Mouse (Mus musculus) lung, embryonic 15.5 days (tissue): ENCODE measurements around the gene Tnn. TPM values are rescaled to one million over a fixed set of nuclear protein-coding genes. Genes with fewer than 3 reads are reported as not detected.

Source experiments
- ATAC-seq: fragments of 200-750 bp; cut with Nextera tagmentation; 2 replicates; pipeline ENCODE4 v1.8.0; 2017; ENCODE audit warnings: moderate number of reproducible peaks, borderline replicate concordance; ENCODE audit not compliant: low FRiP score, low TSS enrichment; ENCODE audit errors: extremely low read depth
- H3K27ac ChIP-seq: fragments of 300-500 bp; sonication (generic); 2 replicates; pipeline ENCODE4 v1.5.1; 2015; ENCODE audit warnings: moderate library complexity, mild to moderate bottlenecking, inconsistent platforms
- H3K27me3 ChIP-seq: fragments of 300-500 bp; sonication (generic); 2 replicates; pipeline ENCODE4 v1.6.1; 2015; ENCODE audit warnings: inconsistent platforms
- H3K36me3 ChIP-seq: fragments of 300-500 bp; sonication (generic); 2 replicates; pipeline ENCODE4 v1.6.1; 2015; ENCODE audit warnings: inconsistent platforms
- H3K4me1 ChIP-seq: fragments of 300-500 bp; sonication (generic); 2 replicates; pipeline ENCODE4 v1.6.1; 2015; ENCODE audit warnings: inconsistent platforms
- H3K4me2 ChIP-seq: fragments of 300-500 bp; sonication (generic); 2 replicates; pipeline ENCODE4 v1.6.1; 2015; ENCODE audit warnings: inconsistent platforms, mild to moderate bottlenecking, moderate library complexity
- H3K4me3 ChIP-seq: fragments of 300-500 bp; sonication (generic); 2 replicates; pipeline ENCODE4 v1.5.1; 2015; ENCODE audit warnings: mild to moderate bottlenecking, inconsistent platforms
- H3K9ac ChIP-seq: fragments of 300-500 bp; sonication (generic); 2 replicates; pipeline ENCODE4 v1.6.1; 2015; ENCODE audit warnings: inconsistent platforms
- H3K9me3 ChIP-seq: fragments of 300-500 bp; sonication (generic); 2 replicates; pipeline ENCODE4 v1.6.1; 2016; ENCODE audit warnings: inconsistent platforms
- WGBS: fragments of 180-500 bp; shearing (Covaris S2); methylation state at CpG from one replicate; pipeline ENCODE4 v1.1.7; 2015; 5-methylcytosine and 5-hydroxymethylcytosine counted together
- polyA plus RNA-seq: library from polyadenylated mRNA; unstranded; fragments of >200 nt; fragmentation: Nextera tagmentation; extraction: Ambion mirVana; gene quantifications from 2 replicates; pipeline ENCODE4 v1.2.1, GENCODE M21; 2015

Tnn gene
- polyA plus RNA-seq, 1 experiment from 2014 or later = 0.67 TPM

DNA sequence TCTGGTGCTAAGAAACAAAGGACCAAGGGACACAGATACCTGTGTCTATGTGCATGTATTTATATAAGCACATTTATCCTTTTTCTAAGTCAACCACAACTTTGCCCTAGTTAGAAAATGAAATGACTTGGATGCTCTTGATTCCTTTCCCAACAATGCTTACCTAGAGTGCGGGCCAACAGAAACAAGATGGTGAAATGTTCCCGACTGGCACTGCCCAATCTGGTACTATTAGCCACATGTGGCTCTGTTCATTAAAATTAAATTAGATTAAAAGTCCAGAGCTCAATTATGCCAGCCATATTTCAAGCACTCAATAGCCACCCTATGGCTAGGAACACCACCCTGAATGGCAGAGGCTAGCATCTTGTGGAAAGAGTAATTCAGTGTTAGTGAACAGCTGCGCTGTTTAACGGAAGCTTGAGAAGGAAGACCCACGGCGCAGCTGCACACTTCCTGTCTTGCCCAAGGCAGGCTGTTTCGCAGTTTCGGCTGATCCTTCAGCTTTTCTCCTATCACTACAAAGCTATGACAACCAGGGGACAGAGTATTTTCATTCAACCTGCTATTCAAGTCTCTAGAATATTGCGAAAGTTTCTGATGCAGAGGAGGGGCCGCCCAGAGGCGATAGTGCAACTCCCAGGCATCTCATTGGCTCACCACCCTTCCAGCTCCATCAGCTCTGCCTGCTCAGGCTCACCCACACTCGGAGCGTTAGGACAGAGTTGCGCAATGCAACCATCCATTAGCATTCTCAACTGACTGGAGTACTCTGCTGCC lies 74.3 kb downstream of the Tnn start:
- peaks cover 11% of the 10 kb centered on the region for H3K4me1 ChIP-seq
- 42% methylated on average over 14 of the region's 14 CpGs for WGBS
- H3K4me2 ChIP-seq = peak overlapping the region; percentile 21; the same call in 1 of the 2 replicates
- no peaks in the 10 kb centered on the region for H3K27me3 ChIP-seq
- ATAC-seq = peak; percentile 94
- no peak overlapping the region for H3K4me3 ChIP-seq
- no peaks in the 10 kb centered on the region for H3K9me3 ChIP-seq
- H3K36me3 ChIP-seq = peaks cover 6% of the 10 kb centered on the region; the same call in 1 of the 2 replicates
- no peak overlapping the region for H3K27ac ChIP-seq
- no peak overlapping the region for H3K9ac ChIP-seq

DNA sequence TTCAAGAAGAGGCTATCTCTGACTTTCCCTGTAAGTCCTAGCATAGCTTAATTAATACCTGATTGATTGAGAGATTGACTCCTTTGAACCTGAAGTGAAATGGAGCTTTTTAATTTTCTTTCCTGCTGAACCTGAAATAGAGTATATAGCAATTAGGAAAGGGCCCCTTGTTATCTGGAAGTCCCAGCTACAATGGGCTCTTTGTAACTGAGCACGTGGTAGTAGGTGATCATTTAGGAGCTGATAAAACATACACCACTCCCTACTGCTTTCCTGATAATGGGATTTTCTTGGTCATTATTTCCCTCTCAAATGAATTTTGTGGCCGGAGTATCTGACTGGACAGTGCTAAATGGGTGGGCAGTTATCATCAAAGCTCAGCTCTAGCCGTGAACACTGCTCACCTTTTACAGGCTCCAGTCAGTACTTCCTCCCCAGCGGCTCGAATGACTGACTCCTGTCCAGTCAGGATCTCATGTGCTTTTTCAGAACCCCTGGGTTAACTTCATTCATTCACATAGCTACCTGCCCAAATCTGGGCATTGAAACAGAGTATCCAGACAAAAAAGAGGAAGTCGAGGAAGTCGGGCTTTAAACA lies 88.7 kb downstream of the Tnn start:
- Histone ChIP-seq H3K9ac (no peak overlapping the region), H3K4me1 (peaks cover 5% of the 10 kb centered on the region; the same call in 1 of the 2 replicates), H3K9me3 (no peaks in the 10 kb centered on the region), H3K36me3 (no peaks in the 10 kb centered on the region), H3K27me3 (no peaks in the 10 kb centered on the region), H3K27ac (no peak overlapping the region), H3K4me3 (no peak overlapping the region), H3K4me2 (no peak overlapping the region)
- WGBS = 73% methylated on average over 7 of the region's 7 CpGs
- no peak for ATAC-seq

DNA sequence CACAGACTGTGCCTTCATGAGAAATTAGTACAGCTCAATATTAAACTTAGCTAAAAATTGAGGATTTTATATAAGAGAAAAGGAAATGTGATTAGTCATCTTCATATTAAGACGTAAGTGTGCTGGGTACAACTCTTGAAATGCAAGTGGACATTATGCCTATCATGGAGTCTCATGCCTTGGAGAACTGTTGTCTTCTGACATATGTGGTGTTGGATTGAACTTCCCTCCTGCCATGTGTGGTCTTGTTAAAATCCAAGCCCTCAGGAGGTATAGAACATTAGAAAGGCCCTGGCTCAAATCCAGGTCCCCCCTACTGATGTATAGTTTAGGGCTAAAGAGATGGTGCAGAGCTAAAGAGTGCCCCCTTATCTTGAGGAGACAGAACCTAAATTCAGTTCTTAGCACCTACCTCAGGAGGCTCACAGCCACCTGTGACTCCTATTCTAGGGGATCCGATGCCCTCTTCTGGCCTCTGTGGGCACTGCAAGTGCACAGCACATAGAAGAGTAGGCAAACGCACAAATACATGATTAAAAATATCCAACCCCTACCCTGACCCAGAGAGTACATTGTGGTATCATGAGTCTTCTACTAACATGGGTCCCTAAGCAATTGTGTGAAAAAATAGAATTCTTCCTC lies 91.5 kb downstream of the Tnn start:
- Histone ChIP-seq H3K27me3 (no peaks in the 10 kb centered on the region), H3K27ac (no peak overlapping the region), H3K9me3 (no peaks in the 10 kb centered on the region), H3K4me1 (peaks cover 11% of the 10 kb centered on the region; the same call in 1 of the 2 replicates), H3K9ac (no peak overlapping the region), H3K4me3 (no peak overlapping the region), H3K36me3 (no peaks in the 10 kb centered on the region), H3K4me2 (no peak overlapping the region)
- WGBS = 61% methylated on average over 3 of the region's 3 CpGs
- ATAC-seq = no peak

DNA sequence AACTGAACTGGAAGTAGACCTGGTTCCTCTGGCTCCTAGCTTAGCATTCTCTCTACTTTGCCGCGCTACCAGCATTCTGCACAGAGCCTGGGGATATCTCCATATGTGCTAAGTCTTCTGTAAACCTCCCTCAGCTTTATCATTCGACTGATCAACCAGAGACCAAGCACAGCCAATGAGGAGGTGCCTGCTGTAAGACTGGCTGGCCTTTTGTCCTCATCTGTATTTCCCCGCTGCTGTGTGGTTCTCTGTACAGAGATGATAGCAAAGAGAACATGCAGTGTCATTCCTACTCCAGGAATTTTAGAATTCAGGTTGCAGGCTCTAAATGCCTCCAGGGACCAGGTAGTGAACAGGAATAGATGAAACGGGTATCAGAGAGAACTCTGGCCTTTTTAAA lies 92.1 kb downstream of the Tnn start:
- Histone ChIP-seq H3K4me1 (peaks cover 15% of the 10 kb centered on the region; the same call in 1 of the 2 replicates), H3K36me3 (no peaks in the 10 kb centered on the region), H3K4me2 (no peak overlapping the region), H3K9me3 (no peaks in the 10 kb centered on the region), H3K9ac (no peak overlapping the region), H3K27me3 (no peaks in the 10 kb centered on the region), H3K27ac (peak overlapping the region; percentile 34; the same call in 1 of the 2 replicates), H3K4me3 (no peak overlapping the region)
- 73% methylated on average over 5 of the region's 5 CpGs for WGBS
- ATAC-seq = peak; percentile 54; the same call in 1 of the 2 replicates

DNA sequence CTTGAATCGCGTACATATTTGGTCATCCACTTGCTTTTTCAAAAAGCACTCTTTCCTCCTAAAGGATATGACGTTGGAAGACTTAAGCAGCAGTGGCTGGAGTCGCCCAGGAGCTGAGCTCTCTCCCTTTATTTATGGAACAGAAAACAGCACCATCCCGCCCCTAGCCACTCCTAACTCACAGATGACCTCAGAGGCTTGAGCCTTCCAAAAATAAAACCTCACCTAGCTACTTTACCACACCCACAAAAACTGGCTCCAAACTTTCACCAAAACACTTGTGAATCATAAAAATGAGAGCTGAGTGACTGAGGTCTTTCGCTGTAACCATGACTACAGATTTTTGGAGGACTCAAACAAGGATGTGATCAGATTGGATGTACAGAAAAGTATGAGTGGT lies 92.8 kb downstream of the Tnn start:
- H3K4me2 ChIP-seq = no peak overlapping the region
- peak; percentile 32; the same call in 1 of the 2 replicates for ATAC-seq
- peaks cover 17% of the 10 kb centered on the region; the same call in 1 of the 2 replicates for H3K4me1 ChIP-seq
- H3K27ac ChIP-seq = 0 out of 2 replicates have a peak overlapping the region, but pooled peaks have one; percentile 7
- H3K4me3 ChIP-seq = no peak overlapping the region
- 30% methylated on average over 6 of the region's 6 CpGs for WGBS
- no peaks in the 10 kb centered on the region for H3K36me3 ChIP-seq
- H3K9me3 ChIP-seq = no peaks in the 10 kb centered on the region
- H3K27me3 ChIP-seq = no peaks in the 10 kb centered on the region
- H3K9ac ChIP-seq = no peak overlapping the region

DNA sequence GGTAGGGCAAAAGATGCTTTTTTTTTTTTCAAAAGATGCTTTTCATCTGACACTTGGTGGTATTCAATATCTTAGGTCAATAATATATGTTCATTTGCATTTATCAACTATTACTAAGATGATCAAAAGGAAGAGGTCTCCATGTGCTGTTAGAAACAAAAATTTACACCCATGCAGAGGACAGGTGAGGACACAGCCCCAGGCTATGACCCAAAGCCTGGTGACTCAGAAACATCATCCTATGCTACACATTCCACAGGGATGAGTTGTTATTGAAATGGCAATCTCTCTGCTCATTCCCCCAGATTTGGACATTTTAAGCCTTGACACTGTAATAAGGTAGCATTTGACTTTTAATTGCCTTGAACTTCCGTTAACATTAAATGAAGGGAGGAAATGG lies 93.5 kb downstream of the Tnn start:
- Histone ChIP-seq H3K4me2 (no peak overlapping the region), H3K9ac (no peak overlapping the region), H3K4me1 (peaks cover 17% of the 10 kb centered on the region; the same call in 1 of the 2 replicates), H3K4me3 (no peak overlapping the region), H3K9me3 (no peaks in the 10 kb centered on the region), H3K27me3 (no peaks in the 10 kb centered on the region), H3K27ac (0 out of 2 replicates have a peak overlapping the region, but pooled peaks have one; percentile 7), H3K36me3 (no peaks in the 10 kb centered on the region)
- 29% methylated on average over 1 of the region's 1 CpGs for WGBS
- no peak for ATAC-seq

DNA sequence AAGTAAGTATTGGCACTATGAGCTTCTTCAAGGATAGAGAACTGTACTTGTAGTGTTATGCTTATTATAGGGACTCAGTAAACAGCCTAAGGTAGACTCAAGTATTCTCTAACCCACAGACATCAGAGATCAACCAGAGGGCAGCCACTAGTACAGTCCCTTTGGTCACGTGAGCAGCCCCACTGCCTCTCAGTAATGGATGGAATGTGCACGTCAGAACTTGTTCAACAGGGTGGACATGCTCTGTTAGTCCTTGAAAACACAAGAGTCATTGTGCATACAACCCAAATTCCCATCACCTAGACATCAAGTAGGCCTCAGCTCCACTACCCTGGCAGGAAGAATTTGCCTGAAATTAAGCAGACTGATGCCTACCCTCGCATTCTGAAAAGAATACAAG lies 95.7 kb downstream of the Tnn start:
- peak; percentile 84 for ATAC-seq
- no peaks in the 10 kb centered on the region for H3K9me3 ChIP-seq
- H3K4me2 ChIP-seq = 0 out of 2 replicates have a peak overlapping the region, but pooled peaks have one; percentile 17
- no peaks in the 10 kb centered on the region for H3K36me3 ChIP-seq
- H3K27me3 ChIP-seq = no peaks in the 10 kb centered on the region
- WGBS = 57% methylated on average over 3 of the region's 3 CpGs
- peak overlapping the region; percentile 66 for H3K27ac ChIP-seq
- peaks cover 30% of the 10 kb centered on the region; the same call in 1 of the 2 replicates for H3K4me1 ChIP-seq
- no peak overlapping the region for H3K4me3 ChIP-seq
- H3K9ac ChIP-seq = no peak overlapping the region

DNA sequence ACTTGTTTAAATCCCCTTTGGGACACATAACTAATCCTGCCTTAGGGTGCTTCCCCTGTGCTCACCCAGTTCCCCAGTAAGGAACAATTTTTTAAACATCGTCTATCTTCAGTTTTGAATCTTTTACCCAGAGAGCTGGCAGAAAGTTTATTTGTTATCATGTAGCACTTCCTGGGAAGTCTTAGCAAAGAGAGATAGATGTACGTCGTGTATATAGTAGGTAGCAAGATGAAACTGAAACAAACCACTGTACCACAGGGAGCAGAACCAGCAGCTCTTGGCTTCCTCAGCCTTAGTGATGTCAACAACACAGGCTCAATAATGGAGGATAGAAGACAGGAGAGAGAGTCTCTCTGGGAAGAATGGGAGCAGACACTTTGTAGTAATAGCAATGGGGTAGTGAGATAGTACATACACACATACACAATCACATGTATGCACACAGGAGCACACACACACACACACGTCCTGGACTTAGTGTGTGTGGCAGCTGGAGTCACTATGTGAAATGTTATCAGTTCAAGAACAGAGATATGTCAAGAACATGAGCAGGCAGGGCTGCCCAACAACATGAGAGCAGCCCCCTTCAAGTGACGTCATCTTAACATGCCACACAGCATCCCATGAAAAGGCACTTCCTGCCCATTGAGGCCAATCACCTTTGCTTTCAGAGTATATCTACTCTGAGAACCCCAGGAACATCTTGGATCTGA lies 98.9 kb downstream of the Tnn start:
- Histone ChIP-seq H3K9me3 (no peaks in the 10 kb centered on the region), H3K4me1 (peaks cover 32% of the 10 kb centered on the region), H3K4me3 (no peak overlapping the region), H3K36me3 (no peaks in the 10 kb centered on the region), H3K27ac (0 out of 2 replicates have a peak overlapping the region, but pooled peaks have one; percentile 17), H3K9ac (no peak overlapping the region), H3K27me3 (no peaks in the 10 kb centered on the region), H3K4me2 (no peak overlapping the region)
- 50% methylated on average over 5 of the region's 5 CpGs for WGBS
- no peak for ATAC-seq

DNA sequence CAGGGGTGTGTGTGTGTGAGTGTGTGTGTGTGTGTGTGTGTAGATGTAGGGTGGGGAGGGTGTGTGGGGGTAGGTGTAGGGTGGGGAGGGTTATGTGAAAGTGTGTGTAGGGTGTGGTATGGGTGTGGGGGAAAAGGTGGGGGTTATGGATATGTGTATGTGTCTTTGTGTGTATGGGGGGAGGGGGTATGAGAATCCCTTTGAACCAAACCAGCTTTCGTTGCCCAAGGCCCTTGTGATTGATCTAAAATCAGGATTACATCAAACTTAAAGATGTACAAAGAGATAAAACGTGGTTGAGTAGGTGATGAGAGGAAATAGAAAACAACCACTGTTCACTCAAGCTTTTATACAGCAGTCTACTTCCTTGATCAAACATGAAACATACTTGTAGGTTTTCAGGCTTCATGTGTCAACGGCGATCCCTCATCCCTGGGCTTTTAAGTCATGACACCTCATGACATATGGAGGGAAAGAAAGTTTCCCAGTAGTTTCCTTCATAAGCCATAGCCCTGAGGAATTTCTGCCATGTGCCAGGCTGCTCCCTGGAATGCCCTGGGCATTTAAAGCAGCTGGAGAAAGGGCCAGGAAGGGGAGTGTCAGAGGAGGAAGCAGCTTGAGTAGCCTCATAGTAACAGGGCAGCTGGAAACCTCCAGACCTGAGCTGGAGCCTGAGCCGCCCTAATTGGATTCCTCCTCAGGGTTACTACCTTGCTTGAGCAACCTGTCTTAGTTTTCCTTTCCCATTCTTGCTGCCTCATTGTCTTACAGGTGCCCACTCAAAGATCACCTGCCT lies 99.7 kb downstream of the Tnn start:
- Histone ChIP-seq H3K27me3 (no peaks in the 10 kb centered on the region), H3K9ac (no peak overlapping the region), H3K4me3 (no peak overlapping the region), H3K27ac (0 out of 2 replicates have a peak overlapping the region, but pooled peaks have one; percentile 17), H3K4me1 (peaks cover 38% of the 10 kb centered on the region), H3K9me3 (no peaks in the 10 kb centered on the region), H3K4me2 (no peak overlapping the region), H3K36me3 (no peaks in the 10 kb centered on the region)
- ATAC-seq = no peak; the same call in 1 of the 2 replicates
- 49% methylated on average over 5 of the region's 5 CpGs for WGBS

DNA sequence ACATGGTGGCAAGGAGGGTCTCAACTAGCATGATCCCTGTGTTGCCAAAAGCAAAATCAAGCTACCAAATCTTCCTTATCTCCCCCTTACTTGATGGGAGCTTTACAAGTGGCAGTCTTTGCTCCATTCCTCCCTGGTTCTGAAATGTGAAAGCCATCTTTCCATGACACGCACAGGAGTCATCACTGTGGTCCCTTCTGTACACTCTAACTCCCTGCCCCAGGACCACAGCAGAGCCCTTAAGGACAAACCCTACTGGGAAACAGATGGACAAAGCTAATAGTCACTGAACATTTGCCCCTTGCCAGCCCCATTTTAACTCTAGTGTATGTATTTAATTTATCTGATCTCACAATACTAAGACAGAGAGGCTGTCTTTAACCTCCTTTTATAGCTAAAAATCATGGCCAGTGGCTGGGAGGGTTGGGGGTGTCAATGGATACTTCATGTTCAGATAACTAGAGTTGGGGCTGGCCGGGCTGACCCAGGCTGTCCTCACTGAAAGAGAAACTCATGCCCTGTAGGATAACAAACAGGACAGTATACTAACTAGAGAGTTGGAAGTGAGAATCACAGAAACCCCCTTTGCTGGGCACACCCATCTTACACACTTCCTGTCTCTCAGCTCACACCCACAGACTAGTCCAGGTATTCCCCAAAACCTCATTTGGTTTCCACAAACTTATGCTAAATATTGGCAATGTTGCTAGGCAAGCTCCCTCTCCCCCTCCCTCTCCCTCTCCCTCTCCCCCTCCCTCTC lies 100.6 kb downstream of the Tnn start:
- WGBS = 75% methylated on average over 2 of the region's 2 CpGs
- H3K9me3 ChIP-seq = no peaks in the 10 kb centered on the region
- H3K36me3 ChIP-seq = no peaks in the 10 kb centered on the region
- H3K9ac ChIP-seq = no peak overlapping the region
- H3K27ac ChIP-seq = no peak overlapping the region
- no peak overlapping the region for H3K4me2 ChIP-seq
- no peak overlapping the region for H3K4me3 ChIP-seq
- ATAC-seq = no peak
- peaks cover 48% of the 10 kb centered on the region for H3K4me1 ChIP-seq
- no peaks in the 10 kb centered on the region for H3K27me3 ChIP-seq
